Mouse (Mus musculus): ENCODE data around the gene Nxpe4.
A peak's percentile ranks its signal among the peaks of the same experiment; 100 is the strongest.

The Nxpe4 gene

GRCm38 (mm10) chr9:48329597-48329996 lies 167.8 kb downstream of the Nxpe4 start:
- no peak for DNase-seq (ENCODE audit: low spot score)

- no peak for DNase-seq (ENCODE audit: low spot score)
These were observed 177.1 kb downstream of the Nxpe4 start for GRCm38 (mm10) chr9:48338783-48339455.

DNA sequence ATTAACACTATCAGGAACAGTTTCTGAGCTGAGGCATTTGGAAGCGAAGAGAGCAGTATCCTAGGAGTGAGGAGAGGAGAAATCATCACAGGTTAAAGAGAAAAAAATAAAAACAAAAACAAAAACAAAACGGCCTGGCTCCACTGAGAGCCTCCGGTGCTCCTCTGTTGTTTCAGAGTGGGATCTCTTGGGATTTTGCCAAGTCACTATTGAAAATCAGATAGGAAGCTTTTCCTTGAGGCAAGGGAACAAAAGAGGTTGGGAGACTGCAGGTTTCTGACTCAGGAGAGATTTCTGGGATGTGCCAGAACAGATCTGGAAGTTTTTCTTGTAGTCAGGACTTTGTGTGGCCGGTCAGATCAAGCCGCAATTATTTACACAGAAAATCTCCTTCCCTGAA lies 177.7 kb downstream of the Nxpe4 start:
- DNase-seq (ENCODE audit: low spot score) = no peak

DNA sequence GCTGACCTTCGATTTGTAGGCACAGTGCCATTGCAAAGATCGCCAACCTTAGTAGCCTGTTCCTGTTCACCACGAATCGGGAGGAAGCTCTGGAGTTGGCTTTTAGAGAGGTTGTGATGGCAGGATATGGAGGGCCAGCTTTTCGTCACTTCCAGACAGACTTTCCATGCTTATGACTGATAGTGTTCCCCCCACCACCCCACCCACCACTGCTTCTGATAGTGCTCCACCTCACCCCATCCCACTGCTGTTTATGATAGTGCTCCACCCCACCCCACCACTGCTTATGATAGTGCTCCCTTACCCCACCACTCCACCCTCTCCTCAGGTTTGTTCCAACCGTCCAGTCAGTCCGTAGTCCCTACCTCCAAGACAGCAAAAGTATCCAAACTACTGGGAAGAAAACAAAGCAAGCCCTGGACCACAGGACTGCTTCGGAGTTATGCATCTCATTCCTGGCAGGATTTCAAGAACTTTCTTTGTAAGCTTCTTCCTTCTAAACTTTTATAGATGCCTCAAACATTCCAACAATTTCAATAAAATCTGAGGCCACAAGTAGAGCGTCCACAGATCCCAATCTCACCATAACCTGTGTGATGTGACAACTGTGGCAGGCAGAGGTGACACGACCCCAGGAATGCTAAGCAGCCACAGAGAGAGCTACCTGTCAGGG lies 179.0 kb downstream of the Nxpe4 start:
- no peak for DNase-seq (ENCODE audit: low spot score)

DNA sequence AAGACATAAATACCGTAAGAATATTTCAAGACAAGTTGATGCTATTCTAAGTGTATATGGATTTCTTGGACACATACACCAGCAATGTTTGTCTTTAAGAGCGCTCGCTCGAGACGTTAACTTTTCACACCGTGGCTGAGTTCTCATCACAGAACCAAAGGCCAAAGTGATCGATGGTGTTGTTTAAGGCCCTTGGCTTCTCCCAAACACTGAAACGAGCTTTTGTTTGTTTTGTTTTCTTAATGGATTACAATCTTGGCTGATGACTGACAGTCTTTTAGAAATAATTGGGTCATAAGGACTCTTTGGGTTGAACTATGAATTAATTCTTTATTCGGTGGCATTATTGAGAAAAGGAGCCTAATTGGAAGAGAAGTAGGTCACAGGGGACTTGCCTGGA lies 183.6 kb downstream of the Nxpe4 start:
- no peak for DNase-seq (ENCODE audit: low spot score)

DNA sequence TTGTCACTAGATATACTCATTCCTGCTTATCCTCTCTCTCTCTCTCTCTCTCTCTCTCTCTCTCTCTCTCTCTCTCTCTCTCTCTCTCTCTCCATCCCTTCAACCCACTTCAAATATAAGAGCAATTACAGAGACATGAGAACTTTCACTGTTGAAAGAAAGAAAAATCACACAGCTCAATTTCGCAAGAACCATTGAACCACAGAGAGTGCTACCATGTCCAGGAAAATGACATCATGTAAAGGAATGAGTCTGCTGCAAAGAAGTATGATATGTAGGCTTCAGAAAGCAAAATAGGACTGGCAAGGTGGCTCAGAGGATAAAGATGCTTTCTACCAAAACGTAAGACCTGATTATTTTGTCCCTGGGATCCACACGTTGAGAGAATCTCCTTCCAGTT lies 184.0 kb downstream of the Nxpe4 start:
- DNase-seq (ENCODE audit: low spot score) = no peak

DNA sequence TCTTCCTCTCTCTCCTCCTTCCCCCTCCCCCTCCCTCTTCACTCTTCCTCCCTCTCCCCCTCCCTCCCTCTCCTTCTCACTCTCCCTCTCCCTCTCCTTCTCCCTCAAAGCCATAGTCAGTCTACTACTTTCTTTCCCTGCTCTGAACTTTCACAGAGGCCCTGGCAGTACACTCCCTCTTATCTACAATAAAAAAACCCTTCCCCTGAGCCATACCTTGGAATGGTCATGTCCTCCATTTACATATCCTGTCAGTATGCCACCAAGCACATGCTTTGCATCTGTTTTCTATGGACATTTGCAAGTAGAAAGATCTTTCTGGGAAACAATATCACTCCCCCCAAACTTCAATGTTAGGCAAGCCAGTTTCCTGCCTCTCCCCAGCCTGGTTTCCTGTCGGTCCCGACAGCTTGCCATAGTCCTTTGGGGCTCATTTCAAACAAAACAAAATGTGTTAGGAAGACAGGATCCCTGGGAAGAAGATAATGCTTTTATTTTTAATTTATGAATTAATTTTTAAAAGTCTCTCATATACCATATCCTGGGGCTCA lies 191.4 kb downstream of the Nxpe4 start, which contains the start of gene Nxpe2:
Nxpe2 (minus strand) TSS at position 307 of the 551 bp plus-strand sequence.
- DNase-seq (ENCODE audit: low spot score) = peak; percentile 11

GRCm38 (mm10) chr9:48354122-48354521 lies 192.3 kb downstream of the Nxpe4 start:
- DNase-seq (ENCODE audit: low spot score) = no peak

GRCm38 (mm10) chr9:48354793-48355192 lies 193.0 kb downstream of the Nxpe4 start:
- DNase-seq (ENCODE audit: low spot score) = peak; percentile 83

DNA sequence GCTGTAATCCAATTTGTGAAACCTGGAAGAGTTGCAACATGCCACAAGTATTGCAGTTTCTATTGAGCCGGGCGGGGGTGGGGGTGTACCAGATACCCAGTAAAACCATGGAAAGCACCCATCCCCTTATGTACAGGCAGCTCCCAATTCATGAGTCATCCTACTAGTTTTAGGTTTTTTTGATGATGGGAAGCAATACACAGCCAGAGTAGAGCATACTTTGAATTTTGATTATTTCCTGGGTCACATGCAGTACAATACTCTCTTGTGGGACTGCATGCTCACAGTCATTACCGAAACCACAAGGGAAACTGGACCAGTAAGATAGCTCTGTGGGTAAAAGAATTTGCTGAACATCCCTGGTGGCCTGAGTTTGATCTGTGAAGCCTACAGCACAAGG lies 195.3 kb downstream of the Nxpe4 start:
- no peak for DNase-seq (ENCODE audit: low spot score)

DNA sequence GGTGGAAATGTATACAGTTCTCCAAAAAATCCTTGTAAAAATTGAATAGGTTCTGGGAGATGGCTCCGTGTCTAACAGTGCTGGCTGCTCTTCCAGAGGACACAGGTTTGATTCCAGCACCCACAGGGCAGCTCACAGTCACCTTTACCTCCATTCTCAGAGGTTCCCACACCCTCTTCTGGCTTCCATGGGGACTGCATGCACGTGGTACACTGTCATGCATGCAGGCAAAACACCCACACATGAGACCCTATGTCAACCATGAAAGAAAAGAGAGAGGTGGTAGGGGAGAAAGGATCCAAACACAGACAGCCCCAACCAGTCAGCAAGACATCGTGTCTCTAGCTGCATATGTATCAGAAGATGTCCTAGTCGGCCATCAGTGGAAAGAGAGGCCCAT lies 199.0 kb downstream of the Nxpe4 start:
- DNase-seq (ENCODE audit: low spot score) = no peak

- no peak for DNase-seq (ENCODE audit: low spot score)
These were observed 200.2 kb downstream of the Nxpe4 start for GRCm38 (mm10) chr9:48361815-48362631.

DNA sequence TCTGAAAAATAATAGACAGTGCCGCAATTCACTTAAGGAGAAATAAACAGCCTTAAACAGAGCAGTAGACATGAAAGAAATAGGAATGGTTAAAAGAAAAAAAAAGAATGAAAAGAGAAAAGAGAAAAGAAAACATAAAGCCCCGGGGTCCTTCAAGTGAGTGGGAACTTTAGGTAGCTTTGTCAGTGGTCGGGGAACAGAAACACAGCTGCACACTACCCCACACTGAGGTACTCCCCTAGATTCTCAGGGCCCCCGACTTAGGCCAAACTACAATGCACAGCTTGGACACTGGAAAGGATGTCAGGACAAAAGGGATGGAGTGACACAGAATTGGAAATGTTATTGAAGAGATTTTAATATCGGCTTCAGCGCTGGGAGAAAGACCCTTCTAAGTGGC lies 200.9 kb downstream of the Nxpe4 start:
- no peak for DNase-seq (ENCODE audit: low spot score)

GRCm38 (mm10) chr9:48373232-48373878 lies 211.5 kb downstream of the Nxpe4 start:
- DNase-seq (ENCODE audit: low spot score) = no peak

GRCm38 (mm10) chr9:48374357-48374756 lies 212.5 kb downstream of the Nxpe4 start:
- DNase-seq (ENCODE audit: low spot score) = no peak

- no peak for DNase-seq (ENCODE audit: low spot score)
These were observed 226.6 kb downstream of the Nxpe4 start for GRCm38 (mm10) chr9:48388451-48388850.

DNA sequence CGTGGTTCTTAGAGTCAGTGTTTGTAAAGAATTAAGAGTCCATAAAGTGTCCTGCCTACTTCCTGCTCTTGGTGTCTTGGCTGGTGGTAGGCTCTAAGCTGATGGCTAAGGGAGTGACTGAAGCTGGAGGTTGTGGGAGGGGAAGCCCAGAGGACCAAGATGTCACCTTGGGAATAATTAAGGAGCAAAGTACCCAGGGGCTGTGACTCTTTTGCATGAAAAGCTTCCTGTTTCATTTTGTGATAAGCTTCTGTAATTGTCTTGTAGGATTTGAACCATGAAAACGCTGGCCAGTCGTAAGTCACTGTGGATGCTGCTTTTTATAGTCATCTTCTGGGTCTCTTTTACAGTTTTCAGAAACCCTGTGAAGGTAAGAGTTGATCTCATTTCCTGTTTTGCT lies 228.2 kb downstream of the Nxpe4 start:
- DNase-seq (ENCODE audit: low spot score) = no peak

- DNase-seq (ENCODE audit: low spot score) = no peak
These were observed 241.9 kb downstream of the Nxpe4 start for GRCm38 (mm10) chr9:48403590-48404209.

GRCm38 (mm10) chr9:48404687-48405086 lies 242.9 kb downstream of the Nxpe4 start:
- no peak for DNase-seq (ENCODE audit: low spot score)

DNA sequence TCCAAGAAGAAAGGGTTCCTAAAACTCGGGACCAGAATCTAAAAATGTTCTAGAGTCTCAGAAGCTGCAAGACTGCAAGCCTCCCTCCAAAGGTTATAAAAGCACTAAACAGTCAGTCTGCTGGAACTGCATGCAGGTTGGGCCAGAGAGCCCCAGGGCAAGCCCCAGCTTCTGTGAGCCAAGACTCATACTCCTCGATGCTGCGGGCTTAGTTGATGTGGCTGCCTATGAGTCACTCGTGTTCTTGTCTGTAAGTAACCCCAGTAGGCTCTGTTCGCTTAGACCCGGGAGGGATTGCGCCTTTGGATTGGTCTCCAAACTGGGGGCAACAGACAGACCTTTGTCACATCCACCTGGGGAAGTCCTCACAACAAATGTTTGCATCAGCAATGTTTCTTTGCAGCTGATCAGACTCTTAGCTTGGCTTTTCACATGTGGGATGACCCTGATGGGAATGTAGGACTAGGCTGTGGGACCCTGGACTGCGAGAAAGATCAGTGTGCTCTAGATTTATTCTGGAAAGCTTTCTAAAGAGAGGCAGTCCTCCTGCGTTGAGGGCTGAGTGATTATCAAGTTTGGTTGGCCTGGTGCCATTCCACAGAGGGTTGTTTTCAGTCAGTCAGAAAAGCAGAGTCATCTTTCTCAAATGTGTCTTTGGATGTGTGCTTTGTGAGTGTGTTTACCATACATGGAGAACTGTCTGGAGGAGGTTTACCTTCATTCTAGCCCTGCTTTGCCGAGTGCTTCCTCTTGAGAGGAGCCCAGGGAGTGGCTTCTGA lies 245.9 kb downstream of the Nxpe4 start:
- no peak for DNase-seq (ENCODE audit: low spot score)
